Mouse (Mus musculus) v-Abl transformed pro-B cells (cell line): Measurements from ENCODE around the gene C1s2.
"Not testable (repeated sequence)": the region's sequence is repeated elsewhere in the genome, so short reads cannot be mapped to it uniquely, and the experiment has no call there.

ENCODE experiments used
- in situ Hi-C, 2 experiments: fragments of 400-800 bp; cut with MboI; formaldehyde crosslinking; loops; one replicate each; pipeline ENCODE4 v1.15.1; 2025; ENCODE audit not compliant: unreplicated experiment in 2 of 2

Gene C1s2

GRCm38 (mm10) chr6:124640997-124641396 is 5.1 kb upstream of the C1s2 start:
- in situ Hi-C loops, result loop anchor here (5.0 to 25.0 kb wide), 2 partner anchors 121 to 971 kb away; no protein-coding TSS in a partner anchor

- in situ Hi-C loops, result loop anchor here (5.0 to 25.0 kb wide), 2 partner anchors 122 to 972 kb away; no protein-coding TSS in a partner anchor
These were observed 4.2 kb upstream of the C1s2 start for GRCm38 (mm10) chr6:124640041-124640440.

DNA sequence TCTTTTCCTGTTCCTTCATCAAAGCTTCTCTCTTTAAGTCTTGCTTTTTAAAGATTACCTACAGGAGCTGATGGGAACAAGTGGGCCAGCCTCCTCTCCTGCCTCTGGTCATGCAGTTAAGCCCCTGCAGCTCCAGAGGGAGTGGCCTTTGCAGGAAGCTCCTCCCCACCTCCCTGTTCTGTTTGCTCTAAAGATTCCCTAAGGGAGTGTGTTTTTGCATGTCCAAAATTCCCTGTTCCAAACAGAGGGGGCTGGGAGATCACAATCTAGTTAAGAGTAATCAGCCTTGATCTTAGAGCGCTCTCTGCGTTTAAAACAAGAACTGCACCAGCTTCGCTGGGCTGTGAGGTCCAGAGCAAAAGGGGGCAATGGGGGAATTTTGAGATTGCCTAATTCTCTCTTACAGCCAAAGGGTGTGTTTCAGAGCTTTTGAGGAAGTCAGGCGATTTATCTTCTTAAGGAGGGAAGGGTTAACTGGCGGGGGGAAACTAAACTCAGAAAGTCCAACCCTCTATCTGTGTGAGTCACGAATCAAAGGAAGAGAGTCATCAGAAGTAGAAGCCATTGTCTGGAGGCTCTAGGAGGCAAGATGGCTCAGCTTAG is 1.1 kb upstream of the C1s2 start:
- in situ Hi-C loops, result loop anchor here in 1 of 2 experiments (25.0 kb wide), 1 partner anchor 975 kb away; no protein-coding TSS in a partner anchor

DNA sequence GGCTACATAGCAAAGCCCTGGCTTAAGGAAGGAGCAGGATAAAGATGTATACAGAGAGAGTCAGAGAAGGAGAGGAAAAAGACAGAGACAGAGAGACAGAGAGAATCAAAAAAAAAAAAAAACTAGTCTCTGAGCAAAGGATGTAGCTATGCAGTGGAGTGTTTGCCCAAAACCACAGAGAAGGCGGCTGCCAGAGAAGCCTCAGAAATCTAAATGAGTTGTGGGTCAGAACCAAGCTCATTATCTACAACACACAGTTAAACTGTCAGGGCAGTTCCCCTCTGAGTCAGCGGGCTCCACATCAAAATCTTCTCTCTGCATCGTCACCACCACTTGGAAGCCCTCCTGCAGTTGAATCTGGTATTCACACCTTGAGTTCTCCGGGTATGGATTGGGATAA is 5.1 kb downstream of the C1s2 start:
- in situ Hi-C loops, result loop anchor here in 1 of 2 experiments (25.0 kb wide), 1 partner anchor 982 kb away; no protein-coding TSS in a partner anchor

DNA sequence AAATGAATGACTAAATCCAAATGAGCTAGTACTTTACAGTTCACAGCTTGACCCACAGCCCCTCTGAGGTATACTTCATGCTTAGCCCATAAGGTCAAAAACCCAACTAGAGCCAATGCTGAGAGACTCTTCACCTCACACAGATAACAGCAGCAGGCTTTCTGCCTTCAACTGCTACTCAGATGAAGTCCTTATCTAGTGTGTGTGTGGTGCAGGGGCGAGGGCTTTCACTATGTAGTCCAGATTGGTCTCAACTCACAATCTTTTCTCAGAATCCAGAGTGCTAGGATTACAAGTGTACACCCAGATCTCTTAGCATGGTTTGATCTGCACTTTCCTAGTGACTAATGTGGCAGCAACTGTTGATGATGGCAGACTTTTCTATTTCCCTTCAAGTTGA is 9.7 kb downstream of the C1s2 start:
- in situ Hi-C loops, result loop anchor here in 1 of 2 experiments (25.0 kb wide), 1 partner anchor 986 kb away; no protein-coding TSS in a partner anchor

- in situ Hi-C loops, result loop anchor here in 1 of 2 experiments (25.0 kb wide), 1 partner anchor 987 kb away; no protein-coding TSS in a partner anchor
These were observed 10.3 kb downstream of the C1s2 start for GRCm38 (mm10) chr6:124625612-124626011.

DNA sequence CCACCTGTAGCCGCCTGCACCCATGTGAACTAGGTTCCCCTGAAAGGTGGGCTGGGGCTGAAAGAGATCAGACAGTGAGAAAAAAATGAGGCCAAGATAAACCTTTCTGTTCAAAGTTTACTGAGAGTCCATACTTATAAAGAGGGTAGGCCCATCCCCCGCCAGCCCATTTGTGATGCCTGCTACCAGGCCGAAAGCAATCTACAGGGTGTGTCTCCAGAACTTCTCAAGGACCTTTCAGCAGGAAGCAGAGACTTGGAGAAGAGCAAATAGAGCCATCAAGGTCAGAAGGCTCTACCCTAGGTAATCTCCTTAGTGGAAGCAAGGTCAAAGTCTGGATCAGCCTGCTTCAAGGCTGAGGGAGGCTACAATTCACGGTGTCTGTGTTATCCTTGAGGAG is 33.9 kb downstream of the C1s2 start:
- in situ Hi-C loops, result no loop called here

- in situ Hi-C loops, result no loop called here
These were observed 42.8 kb downstream of the C1s2 start for GRCm38 (mm10) chr6:124593121-124593520.

GRCm38 (mm10) chr6:124592186-124592700 is 43.6 kb downstream of the C1s2 start:
- in situ Hi-C loops, result no loop called here

DNA sequence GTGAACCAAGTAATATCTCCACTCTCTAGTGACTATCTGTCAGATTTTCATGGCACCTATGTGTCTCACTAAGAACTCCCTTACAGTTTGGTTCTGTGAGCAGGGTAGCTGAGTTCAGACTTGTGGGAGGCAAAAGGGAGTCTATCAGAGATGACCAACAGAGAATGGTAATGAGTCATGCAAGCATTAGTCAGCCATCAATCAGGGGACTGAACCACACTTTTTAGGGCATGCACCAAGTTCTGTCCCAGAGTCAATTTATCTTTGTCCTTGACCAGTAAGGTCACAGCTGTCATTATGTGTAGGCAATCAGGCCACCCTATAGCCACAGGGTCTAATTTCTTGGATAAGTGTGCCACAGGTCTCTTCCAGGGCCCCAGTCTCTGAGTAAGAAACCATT is 47.1 kb downstream of the C1s2 start:
- in situ Hi-C loops, result no loop called here

DNA sequence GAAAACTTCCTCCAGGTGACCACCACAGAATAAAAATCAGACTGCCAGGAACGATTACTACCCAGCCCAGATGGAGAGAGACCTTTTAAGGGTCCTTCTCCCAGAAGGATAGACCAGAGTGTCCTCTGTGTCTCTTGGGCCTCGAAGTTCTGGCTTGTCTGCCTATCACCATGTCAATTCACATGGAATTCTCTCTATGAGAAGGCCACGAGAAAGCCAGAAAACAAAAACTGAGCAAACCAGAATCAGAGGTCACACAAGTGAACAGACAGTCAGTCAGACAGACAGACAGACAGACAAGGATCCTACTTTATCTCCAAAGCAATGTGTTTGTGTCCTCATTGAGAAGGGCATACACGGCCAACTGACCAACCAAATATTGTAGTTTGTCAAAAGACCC is 49.6 kb downstream of the C1s2 start:
- in situ Hi-C loops, result no loop called here

DNA sequence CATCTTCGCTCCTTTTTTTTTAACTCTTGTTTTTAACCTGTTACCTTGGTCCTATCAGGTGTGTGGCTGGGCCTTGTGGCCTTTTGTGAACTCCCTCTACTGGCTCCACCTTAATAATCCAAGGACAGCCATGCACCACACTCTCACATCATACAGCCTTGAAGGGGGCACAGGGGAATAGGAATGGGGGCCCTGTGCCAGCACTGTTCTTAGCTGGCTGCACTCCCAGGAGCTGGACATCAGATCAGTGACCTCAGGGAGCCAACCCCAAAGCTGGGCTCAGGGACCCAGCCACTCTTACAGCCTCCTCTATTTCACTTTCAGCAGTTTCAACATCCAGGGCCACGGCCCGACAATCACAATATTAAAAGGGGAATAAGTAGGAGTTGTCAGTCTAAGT is 50.1 kb downstream of the C1s2 start:
- in situ Hi-C loops, result no loop called here

- in situ Hi-C loops, result no loop called here
These were observed 51.0 kb downstream of the C1s2 start for GRCm38 (mm10) chr6:124584935-124585334.

DNA sequence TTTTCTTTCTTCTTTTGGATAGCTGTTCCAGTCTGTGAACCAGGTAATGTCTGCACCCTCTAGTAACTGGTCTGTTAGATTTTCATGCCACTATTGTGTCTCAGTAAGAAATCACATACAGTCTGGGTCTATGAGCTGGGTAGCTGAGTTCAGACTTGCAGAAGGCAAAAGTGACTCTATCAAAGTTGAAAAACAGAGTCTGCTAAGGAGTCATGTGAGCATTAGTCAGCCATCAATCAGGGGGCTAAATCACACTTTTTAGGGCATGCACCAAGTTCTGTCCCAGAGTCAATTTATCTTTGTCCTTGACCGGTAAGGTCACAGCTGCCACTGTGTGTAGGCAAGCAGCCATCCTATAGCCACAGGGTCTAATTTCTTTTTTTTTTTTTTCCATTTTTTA is 53.7 kb downstream of the C1s2 start:
- in situ Hi-C loops, result no loop called here

- in situ Hi-C loops, result not testable (repeated sequence)
These were observed 55.7 kb downstream of the C1s2 start for GRCm38 (mm10) chr6:124580155-124580554.

- in situ Hi-C loops, result not testable (repeated sequence)
These were observed 60.7 kb downstream of the C1s2 start for GRCm38 (mm10) chr6:124575155-124575678.
